Mouse (Mus musculus): ENCODE results near the gene Gm4307.
"Not testable (repeated sequence)": the region's sequence is repeated elsewhere in the genome, so short reads cannot be mapped to it uniquely, and the experiment has no call there.

- not testable (repeated sequence) for TF ChIP-seq CTCF (IDR thresholded peaks at IDR 0.05; ENCODE audit: low read depth); EP300 (optimal IDR thresholded peaks at IDR 0.05)
These were observed 20.6 kb upstream of the Gm4307 start, which contains the start of gene Gm4302 for GRCm38 (mm10) chr10:100340536-100340935.
